Mouse (Mus musculus): ENCODE measurements around the gene Myh7b. TPM values are rescaled to one million over a fixed set of nuclear protein-coding genes. Genes with fewer than 3 reads are reported as not detected.

The Myh7b gene
- total and polyA plus RNA-seq, 3 experiments: 0.51 TPM; not detected in 2

- dilution Hi-C loops (cut with MboI; ENCODE audit: extremely low pct_ligation_motif_present, extremely low pct_unique_long_range_greater_than_20kb, low sequenced_read_pairs) (no loop called here), in situ Hi-C loops (cut with MboI; ENCODE audit: low pct_ligation_motif_present, low pct_unique_long_range_greater_than_20kb, low sequenced_read_pairs) (no loop called here)
- H3K4me2 ChIP-seq (ENCODE audit: insufficient read depth, low read depth, poor library complexity, severe bottlenecking): no peak overlapping the region
- H3K27ac ChIP-seq (ENCODE audit: insufficient read depth, low read depth): no peak overlapping the region
- no peaks in the 10 kb centered on the region for H3K4me1 ChIP-seq (ENCODE audit: control insufficient read depth in 1 of 2, insufficient read depth in 2 of 2)
- no peak for DNase-seq (ENCODE audit: extremely low read depth)
- H3K36me3 ChIP-seq (replicated peaks in 1 of 2; ENCODE audit: control insufficient read depth in 1 of 2, insufficient read depth in 1 of 2, low read length in 1 of 2): peaks cover 0 to 61% of the 10 kb centered on the region in 2 experiments
- TF ChIP-seq NRF1 (IDR thresholded peaks at IDR 0.05; ENCODE audit: low read depth, low read length) (no peak), POLR2A (IDR thresholded peaks at IDR 0.05; ENCODE audit: low read depth, low read length) (no peak), POLR2AphosphoS2 (IDR thresholded peaks at IDR 0.05; ENCODE audit: low read depth, low read length) (no peak), CHD2 (IDR thresholded peaks at IDR 0.05; ENCODE audit: low read length) (no peak), ELF1 (IDR thresholded peaks at IDR 0.05; ENCODE audit: low read depth, low read length) (no peak)
- H3K9ac ChIP-seq (ENCODE audit: insufficient read depth, low read depth): no peak overlapping the region
- no peaks in the 10 kb centered on the region for H3K9me3 ChIP-seq (replicated peaks; ENCODE audit: low read length)
- H3K4me3 ChIP-seq (replicated peaks in 1 of 3; ENCODE audit: low read depth in 2 of 3, low read length in 2 of 3, poor library complexity in 1 of 3): no peak overlapping the region
- H3K79me2 ChIP-seq (replicated peaks; ENCODE audit: control insufficient read depth, extremely low read depth, insufficient read depth, poor library complexity, severe bottlenecking): no peaks in the 10 kb centered on the region
- no peaks in the 10 kb centered on the region for H3K27me3 ChIP-seq (replicated peaks)
These were observed 34.4 kb upstream of the Myh7b start for GRCm38 (mm10) chr2:155576656-155577055.

DNA sequence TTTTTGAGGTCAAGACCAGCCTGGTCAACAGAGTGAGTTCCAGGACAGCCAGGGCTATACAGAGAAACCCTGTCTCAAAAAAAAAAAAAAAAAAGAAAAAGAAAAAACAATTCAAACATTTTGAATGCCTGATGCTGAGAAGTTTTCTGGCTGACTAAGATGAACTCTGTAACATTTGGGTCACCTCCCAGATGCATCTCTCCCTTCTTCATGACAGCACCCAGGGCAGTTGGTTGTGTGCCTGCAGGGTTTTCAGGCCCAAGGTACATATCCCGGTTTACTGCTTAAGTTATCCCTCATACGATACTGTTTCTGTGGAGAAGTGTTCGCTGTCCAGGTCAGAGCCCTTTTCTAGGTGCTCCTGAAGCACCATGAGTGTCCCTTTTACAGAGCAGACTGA is 30.7 kb upstream of the Myh7b start:
- no peaks in the 10 kb centered on the region for H3K4me1 ChIP-seq (ENCODE audit: control insufficient read depth in 1 of 2, insufficient read depth in 2 of 2)
- no peak overlapping the region for H3K27ac ChIP-seq (ENCODE audit: insufficient read depth, low read depth)
- no peaks in the 10 kb centered on the region for H3K79me2 ChIP-seq (replicated peaks; ENCODE audit: control insufficient read depth, extremely low read depth, insufficient read depth, poor library complexity, severe bottlenecking)
- no peaks in the 10 kb centered on the region for H3K9me3 ChIP-seq (replicated peaks; ENCODE audit: low read length)
- no peak for DNase-seq (ENCODE audit: extremely low read depth)
- H3K36me3 ChIP-seq (replicated peaks in 1 of 2; ENCODE audit: control insufficient read depth in 1 of 2, insufficient read depth in 1 of 2, low read length in 1 of 2): peaks cover 0 to 51% of the 10 kb centered on the region in 2 experiments
- TF ChIP-seq ETS1 (conservative IDR thresholded peaks at IDR 0.05; ENCODE audit: low read depth, low read length) (no peak), MEF2A (IDR thresholded peaks at IDR 0.05; ENCODE audit: borderline replicate concordance, low read depth, low read length) (no peak), NELFE (IDR thresholded peaks at IDR 0.05; ENCODE audit: low read depth, low read length) (no peak), TBP (conservative IDR thresholded peaks at IDR 0.05; ENCODE audit: low read depth, low read length) (no peak), ELF1 (IDR thresholded peaks at IDR 0.05; ENCODE audit: low read depth, low read length) (no peak), SIN3A (IDR thresholded peaks at IDR 0.05; ENCODE audit: low read length) (no peak), CHD1 (IDR thresholded peaks at IDR 0.05; ENCODE audit: low read depth, low read length) (no peak), MAX (IDR thresholded peaks at IDR 0.05; ENCODE audit: low read length) (no peak), RCOR1 (conservative IDR thresholded peaks at IDR 0.05; ENCODE audit: low read depth, low read length) (no peak), GABPA (IDR thresholded peaks at IDR 0.05; ENCODE audit: insufficient replicate concordance, low read depth, low read length) (no peak)
- in situ Hi-C loops (cut with MboI; ENCODE audit: low pct_ligation_motif_present, low pct_unique_long_range_greater_than_20kb, low sequenced_read_pairs) (no loop called here), dilution Hi-C loops (cut with MboI; ENCODE audit: extremely low pct_ligation_motif_present, extremely low pct_unique_long_range_greater_than_20kb, low sequenced_read_pairs) (no loop called here)
- H3K4me3 ChIP-seq (replicated peaks in 1 of 3; ENCODE audit: low read depth in 2 of 3, low read length in 2 of 3, poor library complexity in 1 of 3): no peak overlapping the region
- H3K27me3 ChIP-seq (replicated peaks): no peaks in the 10 kb centered on the region
- H3K4me2 ChIP-seq (ENCODE audit: insufficient read depth, low read depth, poor library complexity, severe bottlenecking): no peak overlapping the region
- no peak overlapping the region for H3K9ac ChIP-seq (ENCODE audit: insufficient read depth, low read depth)

DNA sequence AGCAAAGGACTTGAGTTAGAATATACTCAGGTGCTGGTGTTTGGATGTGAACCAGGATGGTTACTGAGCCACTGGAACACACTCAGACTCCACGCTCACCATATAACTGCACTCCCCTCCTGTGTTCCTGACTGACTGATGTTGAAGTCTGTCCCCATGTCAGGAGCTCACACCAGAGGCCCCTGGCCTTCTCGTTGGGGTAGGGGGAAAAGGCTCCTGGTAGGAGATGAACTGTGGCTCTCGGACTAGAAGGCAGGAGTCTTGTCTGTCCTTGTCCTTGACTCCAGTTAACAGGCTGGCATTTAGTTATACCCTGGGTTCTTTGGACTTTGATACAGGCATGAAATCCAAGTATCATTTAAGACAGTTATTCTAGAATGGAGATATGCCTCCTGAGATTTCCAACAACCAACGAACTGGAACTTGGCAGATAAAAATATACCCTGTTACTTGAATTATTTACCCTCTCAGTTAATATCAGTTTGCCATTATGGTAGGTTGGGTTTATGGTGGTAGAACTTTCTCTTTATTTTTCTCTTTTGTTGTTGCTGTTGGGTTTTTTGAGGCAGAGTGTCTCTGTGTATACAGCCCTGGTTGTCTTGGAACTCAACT is 28.5 kb upstream of the Myh7b start:
- peaks cover 0 to 46% of the 10 kb centered on the region in 2 experiments for H3K36me3 ChIP-seq (replicated peaks in 1 of 2; ENCODE audit: control insufficient read depth in 1 of 2, insufficient read depth in 1 of 2, low read length in 1 of 2)
- in situ Hi-C loops (cut with MboI; ENCODE audit: low pct_ligation_motif_present, low pct_unique_long_range_greater_than_20kb, low sequenced_read_pairs): no loop called here

More for the DNA sequence above, 28.5 kb upstream of the Myh7b start:
- no peaks in the 10 kb centered on the region for H3K4me1 ChIP-seq (ENCODE audit: control insufficient read depth in 1 of 2, insufficient read depth in 2 of 2)
- dilution Hi-C loops (cut with MboI; ENCODE audit: extremely low pct_ligation_motif_present, extremely low pct_unique_long_range_greater_than_20kb, low sequenced_read_pairs): no loop called here
- H3K27me3 ChIP-seq (replicated peaks): no peaks in the 10 kb centered on the region
- H3K27ac ChIP-seq (ENCODE audit: insufficient read depth, low read depth): no peak overlapping the region
- H3K9ac ChIP-seq (ENCODE audit: insufficient read depth, low read depth): no peak overlapping the region
- H3K4me3 ChIP-seq (replicated peaks in 1 of 3; ENCODE audit: low read depth in 2 of 3, low read length in 2 of 3, poor library complexity in 1 of 3): no peak overlapping the region
- no peak for DNase-seq (ENCODE audit: extremely low read depth)
- no peaks in the 10 kb centered on the region for H3K9me3 ChIP-seq (replicated peaks; ENCODE audit: low read length)
- no peak for TF ChIP-seq GABPA (IDR thresholded peaks at IDR 0.05; ENCODE audit: insufficient replicate concordance, low read depth, low read length)
- TF ChIP-seq ZC3H11A (IDR thresholded peaks at IDR 0.05; ENCODE audit: low read depth, low read length): no peak
- TF ChIP-seq MXI1 (IDR thresholded peaks at IDR 0.05; ENCODE audit: low read depth, low read length): no peak
- no peak for TF ChIP-seq SIN3A (IDR thresholded peaks at IDR 0.05; ENCODE audit: low read length)
- TF ChIP-seq SMC3 (IDR thresholded peaks at IDR 0.05; ENCODE audit: low read depth, low read length): no peak
- no peak for TF ChIP-seq MAZ (IDR thresholded peaks at IDR 0.05; ENCODE audit: low read depth, low read length)
- TF ChIP-seq CTCF (conservative IDR thresholded peaks at IDR 0.05 in 1 of 2, IDR thresholded peaks at IDR 0.05 in 1 of 2; ENCODE audit: low read depth in 2 of 2, low read length in 2 of 2): no peak
- TF ChIP-seq ZMIZ1 (IDR thresholded peaks at IDR 0.05; ENCODE audit: low read depth, low read length): no peak
- no peak for TF ChIP-seq CHD1 (IDR thresholded peaks at IDR 0.05; ENCODE audit: low read depth, low read length)
- no peak for TF ChIP-seq JUND (conservative IDR thresholded peaks at IDR 0.05; ENCODE audit: low read depth, low read length)
- TF ChIP-seq UBTF (IDR thresholded peaks at IDR 0.05; ENCODE audit: low read depth, low read length): no peak
- TF ChIP-seq RCOR1 (conservative IDR thresholded peaks at IDR 0.05; ENCODE audit: low read depth, low read length): no peak
- TF ChIP-seq POLR2A (IDR thresholded peaks at IDR 0.05; ENCODE audit: low read depth, low read length): no peak
- TF ChIP-seq MYC (IDR thresholded peaks at IDR 0.05; ENCODE audit: low read depth, low read length): no peak
- TF ChIP-seq USF1 (IDR thresholded peaks at IDR 0.05; ENCODE audit: low read depth, low read length): no peak
- no peak for TF ChIP-seq TCF12 (IDR thresholded peaks at IDR 0.05; ENCODE audit: low read depth, low read length)
- no peak for TF ChIP-seq NRF1 (IDR thresholded peaks at IDR 0.05; ENCODE audit: low read depth, low read length)
- no peak for TF ChIP-seq ELF1 (IDR thresholded peaks at IDR 0.05; ENCODE audit: low read depth, low read length)
- no peak overlapping the region for H3K4me2 ChIP-seq (ENCODE audit: insufficient read depth, low read depth, poor library complexity, severe bottlenecking)
- H3K79me2 ChIP-seq (replicated peaks; ENCODE audit: control insufficient read depth, extremely low read depth, insufficient read depth, poor library complexity, severe bottlenecking): no peaks in the 10 kb centered on the region

Data from CH12.LX (cell line).